Mouse (Mus musculus) midbrain, embryonic 13.5 days (tissue): ENCODE data around the gene Mfsd4b2. TPM values are rescaled to one million over a fixed set of nuclear protein-coding genes. Genes with fewer than 3 reads are reported as not detected.

Experiments used
- polyA plus RNA-seq: library from polyadenylated mRNA; unstranded; fragments of >200 nt; fragmentation: Nextera tagmentation; extraction: Ambion mirVana; gene quantifications from 2 replicates; pipeline ENCODE4 v1.2.1, GENCODE M21; 2015

Gene Mfsd4b2
- polyA plus RNA-seq, 1 experiment from 2014 or later = not detected

Other genes starting within 250 kb of the Mfsd4b2 start
- 30.3 and 32.8 TPM in 2 replicates for gene Rev3l, start 194.8 kb downstream of the Mfsd4b2 start, polyA plus RNA-seq
- gene Mfsd4b4, start 27.7 kb downstream of the Mfsd4b2 start, polyA plus RNA-seq = 3.2 and 3.6 TPM in 2 replicates
- gene Mfsd4b3, start 33.2 kb upstream of the Mfsd4b2 start, polyA plus RNA-seq = 0.13 TPM in 1 of 2 replicates, not detected in the other
- gene Mfsd4b5, start 59.7 kb upstream of the Mfsd4b2 start, polyA plus RNA-seq = not detected in 2 replicates
- 0.36 and 0.46 TPM in 2 replicates for gene Mfsd4b1, start 98.3 kb upstream of the Mfsd4b2 start, polyA plus RNA-seq
- 2.2 and 2.7 TPM in 2 replicates for gene Slc16a10, start 215.3 kb upstream of the Mfsd4b2 start, polyA plus RNA-seq